Mouse (Mus musculus): Measurements from ENCODE around the gene Bicdl1. TPM values are rescaled to one million over a fixed set of nuclear protein-coding genes. Genes with fewer than 3 reads are reported as not detected.

Gene Bicdl1
- total RNA-seq, 1 experiment from 2014 or later = 10.2 TPM

Other genes with a start within 250 kb of the Bicdl1 start
- 5.2 to 10.7 TPM (median 7.8 TPM) in 3 replicates for gene Sirt4, start 246.9 kb downstream of the Bicdl1 start, total RNA-seq (2017)
- gene Pxn, start 224.9 kb downstream of the Bicdl1 start, total RNA-seq (2017) = 85.9 to 113 TPM (median 106 TPM) in 3 replicates
- 991 to 1,396 TPM (median 1,306 TPM) in 3 replicates for gene Rplp0, start 172.2 kb downstream of the Bicdl1 start, total RNA-seq (2017)
- gene Gcn1l1, start 166.4 kb downstream of the Bicdl1 start, total RNA-seq (2017) = 16.9 to 37.5 TPM (median 22.8 TPM) in 3 replicates
- gene Rab35, start 99.7 kb downstream of the Bicdl1 start, total RNA-seq (2017) = 44.1 to 51.4 TPM (median 46.2 TPM) in 3 replicates
- 3.9 to 4.6 TPM (median 4.4 TPM) in 3 replicates for gene Cit, start 113.7 kb upstream of the Bicdl1 start, total RNA-seq (2017)

Data from monocyte, adult 5-6 weeks (primary cell).